In genomic region chr6:37138816-37139215, GRCm38 (mm10) we compare ENCODE assay signal across 30 mouse cellular contexts.
"Had no signal": no experiment of that assay in that cellular context is flagged by ENCODE, and none has a peak within 500 bp of the region (broad histone marks: within the 10 kb centered on the region; RNA-seq: fewer than 3 reads in every experiment).

No protein-coding gene starts in this region.

- DNase-seq: left cerebral cortex, postnatal 4 days; liver; liver, embryonic 13.5 days; liver, postnatal 0 days; lung, adult 18-20 months; lung, embryonic 14.5 days; lung, postnatal 10 days; lung, postnatal 14 days; lung, postnatal 36 days; lung, postnatal 4 days; midbrain, embryonic 14.5 days had no signal

- H3K9ac ChIP-seq: limb, embryonic 12.5 days; limb, embryonic 13.5 days; limb, embryonic 15.5 days; liver, embryonic 12.5 days; liver, embryonic 13.5 days; liver, embryonic 14.5 days; liver, embryonic 15.5 days; liver, postnatal 0 days; lung, embryonic 14.5 days; lung, embryonic 15.5 days; midbrain, embryonic 12.5 days; midbrain, embryonic 13.5 days; midbrain, embryonic 15.5 days had no signal

- ATAC-seq: liver, embryonic 12.5 days; liver, postnatal 0 days; lung, postnatal 0 days; midbrain, embryonic 13.5 days; midbrain, embryonic 15.5 days; midbrain, embryonic 16.5 days had no signal

- H3K36me3 ChIP-seq: limb, embryonic 10.5 days; limb, embryonic 12.5 days; limb, embryonic 13.5 days; limb, embryonic 15.5 days; liver, embryonic 12.5 days; liver, embryonic 13.5 days; liver, embryonic 15.5 days; lung, embryonic 15.5 days; midbrain, embryonic 10.5 days; midbrain, embryonic 12.5 days; midbrain, embryonic 13.5 days; midbrain, embryonic 15.5 days had no signal

- H3K4me3 ChIP-seq: limb, embryonic 10.5 days; limb, embryonic 12.5 days; limb, embryonic 13.5 days; limb, embryonic 15.5 days; liver, embryonic 12.5 days; liver, embryonic 13.5 days; liver, embryonic 15.5 days; lung, embryonic 15.5 days; megakaryocyte, embryonic 14.5 days; midbrain, embryonic 10.5 days; midbrain, embryonic 12.5 days; midbrain, embryonic 13.5 days; midbrain, embryonic 15.5 days; myocyte had no signal

- H3K4me1 ChIP-seq: liver, embryonic 13.5 days; liver, embryonic 15.5 days; midbrain, embryonic 10.5 days had no signal

- H3K27ac ChIP-seq: limb, embryonic 10.5 days; limb, embryonic 12.5 days; limb, embryonic 13.5 days; limb, embryonic 15.5 days; liver, embryonic 12.5 days; liver, embryonic 13.5 days; liver, embryonic 14.5 days; liver, embryonic 15.5 days; lung, embryonic 15.5 days; macrophage; midbrain, embryonic 10.5 days; midbrain, embryonic 12.5 days; midbrain, embryonic 13.5 days; midbrain, embryonic 15.5 days had no signal

- H3K9me3 ChIP-seq: limb, embryonic 10.5 days; limb, embryonic 12.5 days; limb, embryonic 13.5 days; limb, embryonic 15.5 days; liver, embryonic 12.5 days; liver, embryonic 13.5 days; liver, embryonic 15.5 days; lung, embryonic 15.5 days; megakaryocyte, embryonic 14.5 days; midbrain, embryonic 10.5 days; midbrain, embryonic 12.5 days; midbrain, embryonic 13.5 days; midbrain, embryonic 15.5 days had no signal

- H3K27me3 ChIP-seq: limb, embryonic 12.5 days; limb, embryonic 13.5 days; limb, embryonic 15.5 days; liver, embryonic 12.5 days; liver, embryonic 13.5 days; liver, embryonic 15.5 days; lung, embryonic 15.5 days; midbrain, embryonic 12.5 days; midbrain, embryonic 13.5 days; midbrain, embryonic 15.5 days had no signal

- H3K4me2 ChIP-seq: limb, embryonic 12.5 days; limb, embryonic 13.5 days; limb, embryonic 15.5 days; liver, embryonic 11.5 days; liver, embryonic 12.5 days; liver, embryonic 13.5 days; liver, embryonic 15.5 days; lung, embryonic 14.5 days; lung, embryonic 15.5 days; midbrain, embryonic 11.5 days; midbrain, embryonic 12.5 days; midbrain, embryonic 13.5 days; midbrain, embryonic 15.5 days had no signal
